Mouse (Mus musculus) cerebellum, postnatal 25 days (tissue): ENCODE measurements around the gene Vmn1r197.
"Not testable (repeated sequence)": the region's sequence is repeated elsewhere in the genome, so short reads cannot be mapped to it uniquely, and the experiment has no call there.

Experiments
- DNase-seq, 2 experiments: peaks; one replicate each; pipeline ENCODE4 v3.0.0; 2021; ENCODE audit warnings: mixed read lengths in 2 of 2

Gene Vmn1r197

GRCm38 (mm10) chr13:22324289-22324688, at the start of gene Vmn1r197:
TSS of gene Vmn1r197 (plus strand) at chr13:22324589.
- no peak for DNase-seq

DNA sequence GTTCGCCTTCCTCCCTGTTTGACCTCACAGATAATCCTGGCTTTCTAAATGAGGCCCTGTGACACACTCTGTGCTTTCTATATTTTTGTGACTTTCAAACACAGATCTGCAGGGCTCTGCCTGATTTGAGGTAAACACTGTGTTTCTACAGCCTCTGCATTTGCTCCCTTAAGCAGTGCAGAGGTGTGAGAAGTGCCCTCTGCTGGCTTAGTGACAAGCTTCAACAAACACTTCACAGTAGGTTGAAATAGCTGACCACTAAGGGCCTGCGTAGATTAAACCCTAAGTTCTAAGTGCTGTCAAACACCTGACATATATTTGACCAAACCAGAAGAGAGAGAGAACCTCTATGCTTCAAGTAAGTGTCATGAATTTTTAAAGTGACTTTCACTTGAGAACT, 39.8 kb upstream of the Vmn1r197 start:
- no peak for DNase-seq

- no peak for DNase-seq
Observed at GRCm38 (mm10) chr13:22289620-22290019, 34.8 kb upstream of the Vmn1r197 start, which contains the start of gene Vmn1r196. TSS of gene Vmn1r196 (plus strand) at chr13:22289920.

DNA sequence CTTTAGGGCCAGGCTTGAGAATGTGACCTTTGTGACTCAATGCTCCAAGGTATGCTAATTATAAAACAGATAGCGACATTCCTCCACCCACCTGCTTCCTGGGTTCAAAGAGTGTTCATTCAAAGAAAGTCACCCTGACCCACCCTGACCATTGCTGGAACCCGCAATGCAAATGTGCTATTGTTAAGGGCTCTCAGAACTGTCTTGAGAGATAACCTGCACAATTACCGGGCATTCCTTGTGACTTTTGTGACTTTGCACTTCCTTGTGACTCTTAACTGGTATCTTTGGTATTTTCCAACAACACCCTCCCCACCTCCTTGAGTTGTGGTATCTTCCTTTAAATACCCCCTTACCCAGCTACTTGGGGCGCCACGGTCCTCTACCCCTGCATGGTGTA, 16.3 kb upstream of the Vmn1r197 start:
- not testable (repeated sequence) for DNase-seq

GRCm38 (mm10) chr13:22315361-22315760, 9.0 kb upstream of the Vmn1r197 start:
- no peak for DNase-seq

GRCm38 (mm10) chr13:22317366-22317765, 7.0 kb upstream of the Vmn1r197 start:
- DNase-seq = no peak

- DNase-seq = no peak
Observed at GRCm38 (mm10) chr13:22320091-22320490, 4.3 kb upstream of the Vmn1r197 start.

- DNase-seq = no peak
Observed at GRCm38 (mm10) chr13:22333269-22333668, 8.9 kb downstream of the Vmn1r197 start.

GRCm38 (mm10) chr13:22335565-22335964, 11.2 kb downstream of the Vmn1r197 start:
- no peak for DNase-seq

- DNase-seq = no peak
Observed at GRCm38 (mm10) chr13:22350064-22350463, 25.7 kb downstream of the Vmn1r197 start, which contains the start of gene Vmn1r198. TSS of gene Vmn1r198 (plus strand) at chr13:22350364.

DNA sequence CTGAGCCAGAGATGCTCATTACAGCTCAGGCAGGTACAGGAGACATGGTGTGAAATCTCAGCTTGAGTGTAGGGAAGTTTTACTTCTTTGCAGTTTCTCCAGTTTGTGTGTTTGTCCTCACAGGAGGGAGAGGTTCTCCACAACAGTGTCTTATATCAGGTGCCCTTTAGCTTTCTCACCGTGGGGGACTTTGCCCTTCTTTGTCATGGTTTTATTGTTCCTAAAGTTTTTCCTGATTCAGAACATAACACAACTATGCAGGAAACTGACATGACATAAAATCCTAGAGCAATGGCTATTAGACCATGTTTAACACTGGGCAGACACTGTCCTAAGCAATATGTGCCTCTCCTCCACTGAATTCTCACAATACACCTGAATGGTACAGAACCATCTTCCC, 26.4 kb downstream of the Vmn1r197 start:
- DNase-seq = no peak

DNA sequence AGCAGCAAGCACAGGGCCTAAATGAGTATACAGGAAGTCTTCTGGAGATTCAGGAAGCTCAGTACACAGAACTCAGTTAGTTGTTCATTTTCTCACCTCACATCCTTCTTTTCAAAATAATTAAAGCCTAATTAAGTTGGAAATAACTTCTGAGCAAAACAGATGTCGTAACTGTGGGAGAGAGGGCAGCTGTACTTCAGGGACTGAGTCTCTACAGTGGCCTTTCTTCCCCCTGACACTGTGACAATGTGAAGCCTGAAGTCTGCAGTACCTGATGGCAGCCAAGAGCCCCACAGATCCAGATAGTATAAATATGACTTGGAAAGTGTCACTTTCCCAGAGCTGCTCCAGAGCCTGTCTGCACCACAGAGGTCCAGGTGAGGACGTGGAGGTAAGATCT, 55.1 kb downstream of the Vmn1r197 start, which contains the start of gene Vmn1r199:
TSS of gene Vmn1r199 (plus strand) at position 301 of the 400 bp plus-strand sequence.
- no peak for DNase-seq

- DNase-seq = not testable (repeated sequence)
Observed at GRCm38 (mm10) chr13:22381128-22381527, 56.7 kb downstream of the Vmn1r197 start.
